Mouse (Mus musculus): ENCODE measurements around the gene Rchy1.
"Not testable (repeated sequence)": the region's sequence is repeated elsewhere in the genome, so short reads cannot be mapped to it uniquely, and the experiment has no call there.

Rchy1 gene

DNA sequence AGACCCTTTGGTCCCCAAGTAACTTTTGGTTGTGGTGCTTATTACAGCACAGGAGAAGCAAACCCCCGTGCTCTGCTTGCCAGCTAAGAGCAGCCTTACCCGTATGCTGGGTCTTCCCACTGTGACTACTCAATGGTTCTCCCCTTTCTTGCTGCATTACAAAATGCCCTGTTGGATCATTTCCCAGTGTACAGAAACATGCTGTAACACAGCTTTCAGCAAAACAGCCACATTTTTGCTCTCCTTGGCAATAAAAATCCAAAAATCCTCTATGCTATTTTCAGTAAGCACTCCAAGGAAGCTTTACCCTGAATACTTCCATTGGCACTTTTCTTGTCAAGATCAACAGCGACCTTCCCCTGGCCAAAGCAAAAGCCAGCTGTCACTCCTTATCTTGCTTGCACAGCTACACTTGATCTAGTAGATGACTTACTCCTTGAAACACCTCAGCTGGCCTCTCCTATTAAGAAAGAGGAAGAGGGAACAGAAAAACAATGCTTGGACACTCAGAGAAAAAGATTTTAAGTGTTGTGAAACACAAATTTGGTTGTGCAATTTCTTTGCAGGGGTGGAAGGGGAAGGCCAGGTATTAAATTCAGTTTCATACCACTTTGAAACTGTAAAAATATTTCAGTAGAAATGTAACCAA lies 2.1 kb downstream of the Rchy1 start:
- no peak for DNase-seq (ENCODE audit: low spot score in 2 of 2)

DNA sequence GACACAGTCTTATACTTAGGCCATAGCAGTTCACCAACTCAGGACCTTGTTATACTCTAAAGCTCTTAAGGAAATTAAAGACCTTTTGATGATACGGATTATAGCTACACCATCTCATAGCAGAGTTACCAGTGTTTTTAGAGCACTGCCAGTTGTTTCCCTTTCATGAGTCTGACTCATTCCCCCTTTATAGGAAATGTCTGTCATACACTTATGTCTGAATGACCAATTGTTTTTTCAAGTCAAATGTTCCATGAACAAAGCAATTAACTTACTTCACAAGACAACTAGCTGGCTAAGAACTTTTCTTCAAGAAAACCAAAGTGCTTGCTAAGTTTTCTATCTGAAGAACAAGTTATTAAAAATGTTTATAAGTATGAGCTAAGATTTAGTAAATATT lies 2.9 kb downstream of the Rchy1 start:
- no peak for DNase-seq (ENCODE audit: low spot score in 2 of 2)

DNA sequence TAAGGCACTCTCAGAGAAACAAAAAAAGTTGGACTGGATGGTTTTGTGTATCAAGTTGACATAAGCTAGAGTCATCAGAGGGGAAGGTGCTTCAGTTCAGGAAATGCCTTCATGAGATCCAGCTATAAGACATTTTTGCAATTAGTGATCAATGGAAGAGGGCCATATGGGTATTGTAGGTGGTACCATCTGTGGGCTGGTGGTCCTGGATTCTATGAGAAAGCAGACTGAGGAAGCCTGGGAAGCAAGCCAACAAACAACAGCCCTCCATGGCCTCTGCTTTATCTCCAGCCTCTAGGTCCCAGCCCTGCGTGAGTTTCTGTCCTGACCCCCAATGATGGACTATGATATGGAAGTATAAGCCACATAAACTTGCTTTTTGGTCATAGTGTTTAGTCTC lies 3.8 kb downstream of the Rchy1 start:
- DNase-seq (ENCODE audit: low spot score in 2 of 2): no peak

DNA sequence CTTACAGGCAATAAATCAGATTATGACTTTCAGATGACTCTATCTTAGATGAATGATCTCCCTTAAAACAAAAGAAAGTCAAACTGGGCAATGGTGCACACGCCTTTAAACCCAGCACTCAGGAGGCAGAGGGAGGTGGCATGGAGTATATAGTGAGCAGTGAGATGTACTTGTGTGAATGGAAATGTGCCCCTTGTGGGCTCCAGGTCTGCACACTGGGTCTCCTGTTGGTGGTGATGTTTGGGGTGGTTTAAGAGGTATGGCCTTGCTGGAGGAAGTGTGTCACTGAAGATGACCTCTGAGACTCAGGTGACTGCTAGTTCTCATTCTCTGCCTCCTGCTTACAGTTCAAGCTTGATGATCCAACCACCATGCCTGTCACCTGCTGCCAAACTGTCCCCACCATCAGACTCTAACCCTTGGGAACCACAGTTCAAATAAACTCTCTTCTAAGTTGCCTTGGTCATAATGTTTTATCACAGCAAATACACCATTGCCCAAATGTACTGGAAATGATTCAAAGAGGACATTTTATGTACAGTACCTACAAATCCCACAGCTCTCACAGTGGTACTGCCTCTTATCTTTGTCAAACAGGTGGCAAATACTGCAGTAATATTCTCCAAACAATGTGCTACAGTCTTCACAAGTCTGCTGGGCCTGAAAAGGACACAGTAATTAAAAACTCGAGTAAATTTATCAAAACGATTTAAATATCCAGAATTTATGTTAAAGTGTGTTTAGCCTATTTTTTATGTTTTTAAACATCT lies 5.7 kb downstream of the Rchy1 start:
- DNase-seq (ENCODE audit: low spot score in 2 of 2): no peak

DNA sequence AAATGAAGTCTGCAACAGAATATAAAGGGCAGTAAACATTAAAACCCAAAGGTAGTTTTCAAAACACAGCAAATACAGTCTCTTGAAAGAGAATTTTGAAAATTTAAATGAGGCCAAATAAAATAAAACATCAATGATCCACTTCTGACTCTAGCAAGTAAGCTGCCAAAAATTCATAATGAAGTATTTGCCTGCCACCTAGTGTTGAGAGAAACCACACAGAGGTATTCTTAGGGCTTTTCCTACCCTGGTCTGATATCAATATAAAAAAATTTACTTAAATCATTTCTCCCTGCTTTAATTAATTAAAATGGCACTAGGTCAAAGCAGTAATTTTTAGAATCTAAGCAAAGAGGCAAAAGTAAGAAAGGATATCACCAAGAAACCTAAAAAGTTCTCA lies 11.5 kb downstream of the Rchy1 start:
- DNase-seq (ENCODE audit: low spot score in 2 of 2): no peak

DNA sequence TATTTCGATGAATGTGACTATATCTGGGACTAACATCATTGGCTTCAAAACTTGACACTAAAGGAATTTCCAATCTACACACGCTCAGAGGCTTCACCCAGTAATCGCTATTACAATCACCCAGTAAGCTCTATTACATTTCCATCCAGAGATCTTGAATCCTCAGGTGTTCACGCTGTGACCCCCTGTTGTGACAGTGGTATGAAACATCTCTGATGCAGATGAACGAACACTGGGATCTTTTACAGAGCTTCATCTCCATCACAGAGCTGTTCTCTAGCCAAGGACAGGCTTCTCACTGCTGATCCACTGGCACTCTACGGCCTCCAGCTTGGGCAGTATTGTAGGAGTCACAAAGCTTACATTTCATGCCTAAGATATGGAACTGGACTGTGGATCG lies 13.4 kb downstream of the Rchy1 start:
- DNase-seq (ENCODE audit: low spot score in 2 of 2): no peak

- no peak for DNase-seq (ENCODE audit: low spot score in 2 of 2)
Measured at GRCm38 (mm10) chr5:91947008-91947407, 15.9 kb downstream of the Rchy1 start.

DNA sequence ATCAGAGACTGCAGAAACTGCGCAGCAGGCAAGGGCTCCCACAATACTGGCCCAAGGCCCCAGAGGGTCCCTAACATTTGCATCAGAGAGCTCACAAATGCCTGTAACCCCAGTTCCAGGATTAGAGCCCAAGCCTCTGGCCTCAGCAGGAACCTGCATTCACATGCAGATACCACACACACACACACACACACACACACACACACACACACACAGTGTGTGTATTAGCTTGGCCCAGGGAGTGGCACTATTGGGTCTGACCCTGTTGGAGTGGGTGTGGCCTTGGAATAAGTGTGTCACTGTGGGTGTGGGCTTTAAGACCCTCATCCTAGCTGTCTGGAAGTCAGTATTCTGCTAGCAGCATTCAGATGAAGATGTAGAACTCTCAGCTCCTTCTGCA lies 17.3 kb downstream of the Rchy1 start:
- not testable (repeated sequence) for DNase-seq (ENCODE audit: low spot score in 2 of 2)

- DNase-seq (ENCODE audit: low spot score in 2 of 2): no peak
Measured at GRCm38 (mm10) chr5:91913231-91913630, 49.6 kb downstream of the Rchy1 start.

GRCm38 (mm10) chr5:91911384-91912106 lies 51.3 kb downstream of the Rchy1 start:
- DNase-seq (ENCODE audit: low spot score in 2 of 2): no peak

GRCm38 (mm10) chr5:91910616-91911015 lies 52.3 kb downstream of the Rchy1 start:
- no peak for DNase-seq (ENCODE audit: low spot score in 2 of 2)

GRCm38 (mm10) chr5:91909010-91909620 lies 53.8 kb downstream of the Rchy1 start:
- DNase-seq (ENCODE audit: low spot score in 2 of 2): no peak
